Mouse (Mus musculus): ENCODE measurements around the gene AA986860.

The AA986860 gene

DNA sequence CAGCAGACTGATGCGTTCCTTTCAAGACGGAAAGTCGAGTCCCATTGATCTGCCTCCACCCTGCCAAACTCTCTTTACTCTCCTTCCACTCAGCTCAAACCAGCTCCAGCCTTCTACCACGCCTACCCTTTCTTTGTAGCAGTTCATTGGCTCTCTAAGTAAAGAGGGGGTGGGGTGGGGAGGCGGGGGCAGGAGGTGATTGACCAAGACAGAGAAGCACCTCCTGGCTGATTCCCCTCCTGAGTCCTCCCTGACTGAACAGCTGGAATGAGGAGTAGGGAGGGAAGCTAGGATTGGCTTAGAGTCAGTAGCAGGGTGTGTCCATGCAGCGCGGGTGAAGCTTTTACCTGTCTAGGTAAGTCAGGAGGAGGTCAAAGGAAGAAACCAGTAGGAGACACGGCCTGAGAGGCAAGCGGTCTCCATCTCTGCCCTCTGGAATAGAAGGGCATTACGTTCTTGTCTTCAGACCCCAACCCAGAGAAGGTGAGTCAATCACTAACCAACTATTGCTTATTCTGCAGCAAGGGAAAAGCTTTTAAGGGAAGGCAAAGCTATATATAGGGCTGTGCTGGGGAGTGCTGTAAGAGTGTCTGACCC, at the start of gene AA986860:
TSS of gene AA986860 (plus strand) at position 236 of the 597 bp plus-strand sequence.
- peak; percentile 64 to 81 for DNase-seq

DNA sequence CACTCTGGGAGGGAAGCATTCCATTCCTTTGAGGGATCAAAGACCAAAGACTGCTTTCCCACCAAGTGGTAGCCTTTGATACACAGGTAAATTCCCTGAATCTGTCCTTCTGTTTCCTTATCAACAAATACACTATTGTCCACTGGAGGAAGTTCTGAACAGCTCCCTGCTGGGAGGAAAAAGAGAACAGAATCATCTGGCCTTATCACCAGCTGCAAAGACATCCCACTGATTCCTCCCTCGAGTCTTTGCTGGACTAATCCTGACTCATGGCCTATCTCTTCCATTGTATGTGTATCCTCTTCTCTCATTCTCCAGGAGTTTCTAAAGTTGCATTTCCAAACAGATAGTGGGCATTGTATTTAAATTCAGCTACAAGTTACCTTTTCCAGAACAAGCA, 47.9 kb upstream of the AA986860 start:
- DNase-seq, result no peak

DNA sequence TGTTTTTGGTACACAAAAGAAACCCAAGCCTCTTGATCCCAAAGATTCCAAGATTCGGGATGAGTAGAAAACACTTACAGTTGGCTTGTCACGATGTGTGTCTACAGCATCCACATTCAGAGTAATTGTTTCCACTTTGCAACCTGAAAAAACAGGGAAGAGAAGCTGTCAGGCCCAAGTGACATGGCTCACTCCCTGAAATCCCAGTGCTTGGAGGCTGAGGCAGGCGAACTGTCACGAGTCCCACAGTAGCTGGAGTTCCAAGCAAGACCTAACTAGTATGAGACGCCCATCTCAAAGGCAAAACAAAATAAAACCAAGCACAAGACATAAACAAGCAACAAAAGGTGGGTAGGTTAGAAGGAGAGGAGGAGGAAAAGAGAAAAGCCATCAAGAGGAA, 33.2 kb upstream of the AA986860 start:
- no peak for DNase-seq

DNA sequence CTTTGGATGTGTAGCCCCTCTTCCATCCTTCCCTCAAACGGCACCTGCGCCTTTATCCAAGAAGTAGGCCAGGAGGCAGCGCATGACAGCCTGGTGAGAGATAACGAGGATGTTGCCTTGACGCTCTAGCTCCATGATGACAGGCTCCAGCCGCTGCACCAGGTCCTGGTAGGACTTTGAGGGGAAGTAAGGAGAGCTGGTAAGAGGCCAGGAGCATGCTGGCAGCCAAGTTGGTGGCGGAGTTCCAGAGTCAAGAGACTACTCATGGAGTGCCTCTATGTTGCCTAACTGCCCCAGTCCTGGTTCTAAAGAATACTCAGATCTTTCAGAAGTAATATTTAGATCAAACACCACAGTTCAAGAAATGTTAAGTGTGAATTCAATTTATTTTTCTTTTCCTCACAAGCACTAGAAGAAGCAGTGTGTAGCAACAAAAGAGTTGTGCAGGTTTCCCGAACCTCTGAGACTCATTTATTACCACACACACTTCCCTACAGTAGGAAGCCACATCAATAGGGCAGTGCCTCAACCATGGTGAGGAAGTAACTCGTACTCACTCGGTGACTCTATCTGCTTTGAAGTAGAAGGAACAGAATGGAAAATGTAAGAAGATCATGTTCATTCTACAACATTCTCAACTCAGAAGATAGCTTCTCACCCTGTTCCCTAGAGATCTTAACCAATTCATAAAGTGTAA, 31.7 kb upstream of the AA986860 start:
- no peak for DNase-seq

DNA sequence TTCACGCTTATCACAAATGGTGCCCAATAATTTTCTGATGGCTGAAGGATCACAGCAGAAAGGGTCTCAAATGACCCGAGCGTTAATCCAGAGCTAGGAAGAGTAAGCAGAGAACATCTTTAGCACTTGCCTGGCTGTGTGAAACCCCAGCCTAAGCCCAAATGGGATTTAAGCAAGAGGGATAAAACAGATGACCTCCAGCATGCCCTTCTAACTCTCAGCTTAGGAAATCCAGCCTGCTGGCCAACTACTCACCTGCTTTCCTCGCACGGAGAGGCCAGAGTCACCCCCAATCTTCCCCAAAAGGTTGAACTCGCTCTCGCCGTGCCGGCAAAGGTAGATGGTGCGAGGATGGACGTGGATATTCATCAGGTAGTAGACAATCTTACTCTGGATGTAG, 29.8 kb upstream of the AA986860 start:
- DNase-seq, result no peak

DNA sequence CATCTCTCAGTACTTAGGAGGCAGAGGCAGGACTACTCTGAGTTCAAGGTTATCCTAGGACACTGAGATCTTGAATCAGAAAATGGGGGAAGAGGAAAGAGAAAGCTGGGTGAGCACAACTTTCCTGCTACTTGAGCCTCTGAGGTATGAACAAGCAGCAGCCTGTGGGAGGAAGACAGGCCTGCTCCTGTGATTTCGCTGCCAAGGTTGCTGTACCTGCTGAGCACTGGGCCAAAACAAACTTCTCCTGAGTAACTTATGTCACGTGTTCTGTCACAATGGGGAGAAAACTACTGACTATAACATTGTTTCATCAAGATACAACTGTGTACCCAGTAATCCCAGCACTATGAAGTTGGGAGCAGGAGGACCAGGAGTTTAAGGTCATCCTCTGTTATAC, 28.2 kb upstream of the AA986860 start:
- peak in 1 of 2 experiments; percentile 16 for DNase-seq

DNA sequence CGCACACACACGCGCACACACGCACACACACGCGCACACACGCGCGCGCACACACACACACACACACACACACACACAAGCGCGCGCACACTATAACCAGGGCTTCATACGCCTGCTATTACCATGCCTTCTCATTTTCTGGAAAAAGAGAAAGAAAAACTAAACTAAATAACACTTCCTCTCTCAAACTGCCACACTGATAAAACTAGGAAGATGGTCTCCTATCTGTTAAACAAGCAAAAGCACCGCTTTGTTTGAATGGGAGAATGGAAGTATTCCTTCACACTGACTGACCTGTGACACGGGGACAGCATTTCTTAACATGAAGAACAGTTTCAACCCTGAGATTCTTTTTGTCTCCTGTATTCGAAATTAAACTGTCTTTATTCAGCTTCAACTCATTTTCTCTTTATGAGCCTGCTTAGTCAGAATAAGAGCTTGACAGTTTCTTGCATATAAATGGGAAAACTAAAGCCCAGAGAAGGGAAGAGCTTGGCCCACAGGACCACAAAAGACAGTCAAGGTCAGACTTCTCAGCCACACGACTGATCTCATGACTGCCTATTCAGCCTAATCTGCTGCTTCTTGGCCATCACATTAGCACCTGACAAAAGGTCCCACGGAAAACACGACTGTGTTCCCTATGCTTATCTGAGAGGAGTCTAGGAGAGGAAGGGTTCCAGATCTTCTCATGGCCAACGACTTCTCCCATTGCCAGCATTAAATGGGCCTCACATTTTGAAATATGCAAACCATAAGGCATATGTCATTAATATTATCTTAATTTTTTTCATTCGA, 21.3 kb upstream of the AA986860 start:
- DNase-seq, result no peak

DNA sequence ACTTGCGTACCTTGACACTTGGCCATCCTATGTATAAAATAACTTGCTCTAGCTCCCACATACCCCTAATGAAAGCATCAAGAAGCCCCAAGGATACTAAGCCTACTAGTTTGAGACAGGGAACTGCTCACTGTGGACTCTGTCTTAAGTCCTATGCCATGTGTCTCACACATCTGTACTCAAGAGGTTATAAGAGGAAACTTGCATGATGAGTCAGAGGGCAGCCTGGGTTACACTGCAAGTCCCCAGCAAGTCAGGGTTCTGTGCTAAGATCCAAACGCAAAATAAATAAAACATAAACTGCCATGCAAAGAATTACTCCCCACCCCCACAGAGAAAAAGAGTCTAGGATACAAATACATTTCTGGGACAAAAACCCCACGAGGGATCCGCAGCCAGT, 17.7 kb upstream of the AA986860 start:
- DNase-seq, result no peak

DNA sequence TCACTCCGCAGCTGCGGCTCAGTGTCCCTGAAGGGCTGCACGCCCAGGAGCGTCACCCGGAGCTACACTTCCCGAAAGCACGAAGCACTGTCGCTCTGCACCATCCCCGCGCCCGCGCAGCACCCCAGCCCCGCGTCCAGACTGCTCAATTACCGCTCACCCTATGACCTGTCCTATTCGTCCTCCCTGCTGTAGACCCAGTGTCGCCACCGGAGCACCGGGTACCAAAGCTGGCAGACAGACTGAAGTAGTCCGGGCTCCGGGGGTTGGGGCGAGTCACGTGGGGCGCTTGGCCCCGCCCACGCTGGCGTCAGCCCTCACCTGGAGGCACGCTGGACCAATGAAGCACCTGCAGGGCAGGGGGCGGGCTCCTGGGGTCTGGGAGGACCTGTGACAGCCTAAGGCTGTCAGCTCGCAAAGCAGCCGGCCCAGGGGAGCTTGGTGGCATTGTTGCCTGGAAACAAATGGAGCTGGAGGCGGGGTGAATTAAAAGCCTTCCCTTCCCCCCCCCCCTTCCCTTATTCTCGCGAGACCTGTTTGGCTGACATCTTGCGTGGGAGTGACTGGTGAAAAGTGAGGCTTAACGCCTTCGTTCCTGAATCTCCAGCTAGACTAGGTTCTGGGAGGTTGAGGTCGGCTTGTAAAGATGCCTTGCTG, 16.1 kb upstream of the AA986860 start, which contains the start of gene Gm29427:
TSS of gene Gm29427 (minus strand) at position 239 of the 657 bp plus-strand sequence.
- peak; percentile 98 for DNase-seq

DNA sequence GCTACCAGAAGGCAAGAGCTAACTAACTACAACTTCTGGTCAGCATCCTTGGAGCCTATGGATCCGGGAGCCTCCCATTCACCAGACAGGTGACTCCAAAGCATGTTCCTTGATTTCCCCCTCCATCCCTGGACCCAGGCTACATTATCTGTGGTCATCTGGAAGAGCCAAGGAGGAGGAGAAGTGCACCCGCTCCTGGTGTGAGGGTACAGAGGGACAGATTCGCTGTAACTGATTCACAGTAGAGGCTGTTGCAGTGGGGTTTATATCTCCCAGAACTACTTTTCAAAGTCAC, 15.6 kb upstream of the AA986860 start:
- DNase-seq, result no peak

DNA sequence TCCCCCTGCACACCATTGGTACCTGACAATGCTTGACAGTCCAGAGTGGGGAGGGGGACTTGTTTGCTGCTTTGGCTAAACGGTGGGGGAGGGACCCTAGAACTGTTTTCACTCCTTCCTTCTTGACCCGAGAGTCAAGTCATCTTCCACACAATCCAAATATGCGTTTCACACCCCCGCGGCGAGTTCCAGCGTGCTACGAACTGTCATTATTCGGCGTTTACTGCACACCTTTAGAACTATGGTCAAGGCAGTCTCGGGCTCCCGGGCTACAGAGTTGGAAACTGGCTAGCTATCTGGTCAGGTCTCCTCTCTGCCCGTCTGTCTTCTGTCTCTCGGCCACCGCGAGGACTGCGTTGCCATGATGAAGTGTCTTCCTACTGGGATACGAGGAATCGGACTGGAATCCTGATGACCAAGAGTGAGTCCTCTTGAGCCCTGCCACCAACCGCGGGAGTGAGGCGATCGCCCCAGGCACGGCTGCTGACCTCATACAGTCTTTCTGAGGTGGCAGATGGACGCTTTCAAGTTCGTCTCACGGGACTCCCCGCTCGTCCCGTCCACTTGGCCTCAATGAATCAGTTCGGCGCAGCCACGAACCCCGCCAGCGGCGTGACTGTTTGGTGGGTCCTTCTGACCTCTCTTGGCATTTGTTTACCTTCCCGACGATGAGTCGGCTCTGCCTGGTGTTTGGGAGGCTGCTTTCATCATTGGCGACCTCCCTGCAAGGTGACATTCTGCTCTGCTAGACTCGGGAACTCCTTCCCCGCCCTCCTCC, 15.1 kb upstream of the AA986860 start:
- DNase-seq, result peak; percentile 35 to 60

DNA sequence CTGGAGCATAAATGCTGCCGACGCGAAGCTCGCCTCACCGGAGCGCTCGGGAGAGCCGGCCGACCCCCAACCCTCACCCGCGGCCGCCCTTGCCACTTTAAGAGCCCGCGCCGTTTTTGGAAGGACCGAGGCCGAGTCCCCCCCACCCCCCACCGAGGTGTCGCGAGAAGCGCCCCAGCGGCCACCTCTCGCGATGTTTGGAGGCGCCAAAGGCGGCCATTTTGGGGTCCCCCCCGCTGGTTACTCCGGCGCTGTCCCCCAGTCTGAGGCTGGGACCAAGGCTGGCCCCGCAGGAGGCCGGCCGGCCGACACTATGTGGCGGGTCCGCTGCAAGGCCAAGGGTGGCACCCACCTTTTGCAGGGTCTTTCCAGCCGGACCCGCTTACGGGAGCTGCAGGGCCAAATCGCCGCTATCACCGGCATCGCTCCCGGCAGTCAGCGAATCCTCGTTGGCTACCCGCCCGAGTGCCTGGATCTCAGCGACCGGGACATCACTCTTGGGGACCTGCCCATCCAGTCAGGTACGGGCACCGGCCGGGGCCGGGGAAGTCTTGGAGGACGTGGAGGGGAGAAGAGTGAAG, 14.4 kb upstream of the AA986860 start, which contains the start of gene Yod1:
TSS of gene Yod1 (plus strand) at position 37 of the 581 bp plus-strand sequence.
- peak; percentile 88 to 95 for DNase-seq

DNA sequence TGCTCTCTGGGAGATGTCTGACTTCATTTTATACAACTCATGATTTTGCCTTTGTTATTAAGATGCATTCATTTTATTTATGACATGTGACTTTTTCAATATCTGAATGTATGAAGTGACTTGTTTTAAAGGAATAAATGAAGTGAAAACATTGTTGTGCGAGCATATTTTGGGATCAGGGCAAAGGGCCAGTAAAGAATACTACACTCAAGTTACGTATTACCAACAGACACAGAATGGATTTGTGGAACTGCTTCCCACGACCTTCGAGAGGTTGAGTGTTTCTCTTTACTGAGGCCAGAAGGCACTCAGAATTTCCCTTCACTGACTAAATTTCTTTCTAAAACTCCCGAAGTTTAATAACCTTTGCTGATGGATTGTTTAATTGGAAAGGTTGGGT, 7.6 kb upstream of the AA986860 start:
- peak in 1 of 2 experiments; percentile 13 for DNase-seq

DNA sequence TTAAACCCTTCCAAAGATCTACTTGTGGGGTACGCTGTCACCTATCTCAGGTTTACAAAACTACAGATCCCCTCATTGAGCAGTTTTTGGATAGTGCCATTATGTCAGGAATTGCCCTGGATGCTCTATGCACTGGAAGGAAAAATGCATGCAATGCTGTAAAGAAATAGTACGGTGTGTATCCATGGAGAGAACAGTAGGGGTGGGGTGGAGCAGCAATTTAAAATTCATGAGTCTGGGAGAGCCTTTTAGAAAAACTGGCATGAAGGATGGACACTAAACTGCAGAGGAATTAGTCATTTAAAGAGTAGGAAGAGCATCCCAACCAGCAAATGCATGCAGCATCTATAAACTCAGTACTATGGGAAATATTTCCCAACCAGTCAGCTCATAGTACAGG, 5.4 kb upstream of the AA986860 start:
- DNase-seq, result no peak

DNA sequence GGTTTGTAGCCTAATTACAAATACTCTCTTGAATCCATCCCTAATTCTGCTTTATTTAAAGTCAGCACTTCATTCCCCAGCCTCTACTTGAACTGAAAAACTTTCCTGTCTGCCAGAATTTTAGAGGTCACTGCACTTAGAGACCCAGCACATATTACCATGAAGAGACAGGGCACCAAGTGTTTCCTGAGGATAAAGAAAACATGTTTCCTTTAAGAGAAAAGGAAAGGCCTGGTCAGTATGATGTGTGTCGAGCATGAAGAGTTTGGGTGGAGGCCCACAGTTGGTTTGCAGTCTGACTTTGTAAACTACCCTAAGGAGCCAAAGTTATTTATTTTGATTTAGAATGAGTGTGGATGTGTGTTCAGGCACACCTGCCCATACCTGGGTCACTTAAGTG, 3.7 kb upstream of the AA986860 start:
- DNase-seq, result no peak

DNA sequence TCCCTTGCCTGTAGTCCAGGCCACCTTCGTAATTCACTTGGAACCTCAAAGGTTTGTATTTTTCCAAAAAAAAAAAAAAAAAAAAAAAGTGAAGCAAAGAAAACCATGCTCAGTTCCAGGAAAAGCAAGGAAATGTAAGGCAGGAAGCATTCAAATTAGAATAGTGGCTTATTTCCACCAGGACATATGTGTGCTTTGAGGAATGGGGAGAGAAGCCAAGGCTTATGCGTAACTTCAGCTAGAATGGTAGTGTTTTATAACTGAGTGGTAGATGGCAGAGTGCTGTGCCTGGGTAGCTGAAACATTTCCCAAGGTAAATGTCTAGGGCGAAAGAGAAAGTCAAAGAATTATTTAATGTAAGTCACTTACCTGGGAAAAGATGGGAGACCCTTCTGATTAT, 3.1 kb upstream of the AA986860 start:
- DNase-seq, result no peak

DNA sequence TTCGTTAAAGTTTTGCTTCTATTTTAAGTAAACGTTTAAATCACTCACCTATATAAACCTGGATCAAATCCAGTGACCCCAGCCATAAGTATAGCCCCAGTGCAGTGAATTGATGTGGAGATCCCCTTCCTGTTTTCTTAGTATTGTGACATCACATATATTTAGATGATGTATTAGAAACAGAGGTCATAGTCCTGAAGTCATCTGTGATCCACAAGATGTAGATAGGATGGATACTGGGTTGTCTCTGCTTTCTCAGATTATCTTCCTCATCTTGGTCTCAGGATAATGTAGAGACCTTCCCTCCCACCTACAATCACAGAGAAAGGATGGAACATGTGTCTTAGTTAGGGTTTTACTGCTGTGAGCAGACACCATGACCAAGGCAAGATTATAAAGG, 2.6 kb upstream of the AA986860 start, which contains the start of gene Pfkfb2:
TSS of gene Pfkfb2 (minus strand) at position 101 of the 400 bp plus-strand sequence.
- DNase-seq, result no peak

DNA sequence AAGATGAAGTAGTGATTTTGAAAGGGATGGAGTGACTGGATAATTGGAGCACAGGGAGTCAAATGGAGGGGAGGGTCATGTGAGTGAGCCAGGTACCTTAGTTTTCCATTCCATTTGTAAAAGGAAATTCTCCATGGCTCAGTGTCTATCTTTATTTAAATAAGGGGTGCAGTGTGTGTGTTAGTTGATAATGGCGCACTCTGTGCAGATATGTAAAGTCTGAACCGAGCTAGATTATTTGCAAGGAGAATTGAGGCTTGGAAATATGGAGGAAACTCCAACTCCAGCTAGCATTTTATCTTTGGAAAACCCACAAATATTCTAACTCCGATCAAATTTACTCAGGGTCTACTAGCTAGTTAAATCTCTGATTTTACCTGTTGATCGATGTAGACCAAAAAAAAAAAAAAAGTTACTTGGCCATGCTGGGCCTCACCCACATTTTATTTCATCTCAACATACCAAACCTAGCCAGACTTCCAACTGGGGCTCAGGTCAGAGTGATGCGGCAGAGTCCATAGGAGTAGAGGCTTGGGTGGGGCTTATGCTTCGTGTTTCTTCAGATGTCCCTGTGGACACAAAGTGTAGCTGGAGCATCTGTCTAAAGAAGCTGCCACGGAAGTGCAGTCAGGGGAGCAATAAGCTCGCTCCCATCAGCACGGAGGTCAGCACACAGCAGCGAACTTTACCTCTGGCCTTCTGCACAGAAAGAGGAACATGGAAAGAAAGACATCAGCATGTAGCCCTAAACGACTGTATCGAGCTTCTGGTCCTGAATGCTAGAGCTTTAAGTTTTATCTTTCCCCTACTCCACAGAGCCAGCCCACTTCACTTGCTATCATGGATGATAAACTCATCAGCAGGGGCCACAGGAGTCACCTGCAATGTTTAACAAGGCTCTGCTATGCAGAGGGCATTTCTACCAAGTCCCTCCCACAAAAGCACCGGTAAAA, 1.2 kb downstream of the AA986860 start:
- no peak for DNase-seq

DNA sequence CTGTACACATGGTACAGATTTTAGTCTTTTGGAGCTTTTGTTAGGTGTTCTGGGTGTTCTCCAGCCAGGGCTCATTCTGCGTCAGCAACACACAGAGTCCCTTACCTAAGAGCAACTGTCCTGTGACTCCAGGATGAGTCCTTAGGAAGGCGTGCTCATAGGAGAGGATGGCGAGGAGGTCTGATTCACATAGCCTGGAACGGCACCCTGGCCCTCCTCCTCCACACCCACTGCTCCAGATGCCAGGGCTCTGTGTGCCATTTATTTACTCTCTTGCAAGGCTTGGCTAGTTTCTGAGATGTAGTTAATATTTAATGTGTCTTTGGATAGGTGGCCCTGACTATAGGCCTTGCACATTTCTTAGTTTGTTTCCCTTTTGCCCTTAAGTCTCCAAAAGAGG, 1.9 kb downstream of the AA986860 start:
- peak; percentile 71 to 86 for DNase-seq

DNA sequence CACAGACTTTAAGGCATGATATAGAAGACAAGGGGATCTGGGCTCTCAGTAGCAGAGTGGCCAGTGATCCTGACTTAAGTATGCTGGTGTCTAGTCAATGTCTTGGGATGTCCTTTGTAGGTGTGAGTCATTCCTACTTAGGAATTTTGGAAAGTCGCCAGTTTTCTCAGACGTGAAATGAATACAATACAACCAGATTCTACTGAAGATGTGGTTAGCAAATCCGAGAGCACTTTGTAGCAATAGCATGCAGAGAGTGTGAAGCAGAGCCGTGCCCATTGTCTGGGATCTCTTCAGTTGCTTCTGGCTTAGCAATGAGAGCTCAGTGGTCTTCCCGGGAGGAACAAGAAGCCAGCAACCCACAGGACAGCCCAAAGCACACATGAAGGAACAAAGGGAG, 2.7 kb downstream of the AA986860 start:
- DNase-seq, result peak in 1 of 2 experiments; percentile 48

DNA sequence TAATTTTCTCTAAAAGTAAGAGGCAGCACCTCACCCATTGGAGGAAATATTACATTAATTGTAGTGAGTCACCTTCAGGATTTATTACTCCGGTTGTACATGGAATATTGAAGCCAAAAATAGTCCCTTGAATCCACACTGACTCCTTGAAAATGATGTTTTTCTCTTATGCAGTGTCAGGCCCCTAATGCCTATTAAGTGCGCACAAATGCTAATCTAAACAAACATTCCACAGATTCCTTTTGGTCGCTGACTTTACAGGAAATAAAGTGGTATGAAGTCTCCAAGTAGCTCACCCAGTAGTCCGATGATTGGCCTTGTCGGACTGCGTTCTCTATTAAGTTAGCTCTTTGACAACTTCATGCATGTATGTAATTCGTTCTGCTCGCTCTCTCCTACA, 3.1 kb downstream of the AA986860 start:
- peak in 1 of 2 experiments; percentile 17 for DNase-seq

Measured in kidney, postnatal 36 days (tissue).